In genomic region chr1:78142912-78143311, GRCm38 (mm10) we compare ENCODE assay signal across 13 mouse cellular contexts. TPM values are rescaled to one million over a fixed set of nuclear protein-coding genes. Genes with fewer than 3 reads are reported as not detected.
"Had no signal": no experiment of that assay in that cellular context is flagged by ENCODE, and none has a peak within 500 bp of the region (broad histone marks: within the 10 kb centered on the region; RNA-seq: fewer than 3 reads in every experiment).

No protein-coding gene starts in this region.

- H3K9ac ChIP-seq: liver, embryonic 12.5 days; lung, embryonic 15.5 days had no signal

- H3K4me3 ChIP-seq: left cerebral cortex, adult 2 months; limb, embryonic 10.5 days; liver, embryonic 12.5 days; lung, embryonic 15.5 days; megakaryocyte, embryonic 14.5 days had no signal

- H3K36me3 ChIP-seq: limb, embryonic 10.5 days; liver, embryonic 12.5 days; lung, embryonic 15.5 days had no signal

- H3K4me1 ChIP-seq: liver, embryonic 12.5 days; lung, embryonic 15.5 days; megakaryocyte, embryonic 14.5 days had no signal

- H3K4me2 ChIP-seq: liver, embryonic 12.5 days; lung, embryonic 15.5 days had no signal

- ATAC-seq: intestine, postnatal 0 days; liver, embryonic 12.5 days had no signal

- DNase-seq: kidney, adult 8-10 months; kidney, postnatal 25 days; lung, postnatal 14 days; thymus, postnatal 4 days had no signal

- H3K9me3 ChIP-seq: limb, embryonic 10.5 days; liver, embryonic 12.5 days; lung, embryonic 15.5 days had no signal

- H3K27ac ChIP-seq: left cerebral cortex, adult 2 months; limb, embryonic 10.5 days; liver, embryonic 12.5 days; lung, embryonic 15.5 days; macrophage; stomach, postnatal 0 days had no signal

RNA-seq across cellular contexts. Expression of gene Pax3, which starts 54.0 kb away (rescaled TPM):
- polyA plus RNA-seq: intestine, postnatal 0 days; liver, embryonic 16.5 days; macrophage; stomach, postnatal 0 days had no signal
